ENCODE assay signal across 23 mouse cellular contexts in genomic region chr14:12167215-12167614, GRCm38 (mm10).
DNase-seq lines count a peak whose midpoint lies in the region; ATAC-seq lines count a peak whose summit lies in the region.
"Had no signal": no experiment of that assay in that cellular context is flagged by ENCODE, and none has a peak within 500 bp of the region (broad histone marks: within the 10 kb centered on the region; RNA-seq: fewer than 3 reads in every experiment).

No protein-coding gene starts in this region.

- H3K27me3 ChIP-seq in heart, embryonic 11.5 days (ENCODE audit: control insufficient read depth, insufficient read depth, low read length) = no peaks in the 10 kb centered on the region
- H3K27me3 ChIP-seq in midbrain, embryonic 11.5 days (ENCODE audit: control insufficient read depth, insufficient read depth, low read length) = no peaks in the 10 kb centered on the region
- no peaks in the 10 kb centered on the region for H3K27me3 ChIP-seq in midbrain, embryonic 10.5 days (ENCODE audit: low read depth, poor library complexity, severe bottlenecking)
- H3K27me3 ChIP-seq: embryonic facial prominence, embryonic 15.5 days; forebrain, embryonic 13.5 days; heart, embryonic 12.5 days; hindbrain, embryonic 12.5 days; intestine, embryonic 15.5 days; lung, embryonic 15.5 days; midbrain, embryonic 12.5 days; neural tube, embryonic 12.5 days had no signal

- H3K9me3 ChIP-seq in heart, embryonic 11.5 days (replicated peaks; ENCODE audit: control insufficient read depth, low read length) = no peaks in the 10 kb centered on the region
- H3K9me3 ChIP-seq in midbrain, embryonic 11.5 days (ENCODE audit: control insufficient read depth, low read length) = no peaks in the 10 kb centered on the region
- no peaks in the 10 kb centered on the region for H3K9me3 ChIP-seq in midbrain, embryonic 10.5 days (replicated peaks)
- H3K9me3 ChIP-seq: embryonic facial prominence, embryonic 15.5 days; forebrain, embryonic 13.5 days; heart, embryonic 12.5 days; hindbrain, embryonic 12.5 days; intestine, embryonic 15.5 days; lung, embryonic 15.5 days; midbrain, embryonic 12.5 days; neural tube, embryonic 12.5 days had no signal

- 79% methylated on average over 4 of the region's 4 CpGs for WGBS in heart, embryonic 11.5 days (ENCODE audit: insufficient replicate concordance)
- 86% methylated on average over 4 of the region's 4 CpGs for WGBS in midbrain, embryonic 11.5 days
- 92% methylated on average over 4 of the region's 4 CpGs for WGBS in midbrain, embryonic 10.5 days

- no peak overlapping the region for H3K4me3 ChIP-seq in heart, embryonic 11.5 days (ENCODE audit: low read depth, low read length)
- H3K4me3 ChIP-seq in midbrain, embryonic 11.5 days (ENCODE audit: low read depth, low read length) = no peak overlapping the region
- H3K4me3 ChIP-seq in midbrain, embryonic 10.5 days = no peak overlapping the region
- H3K4me3 ChIP-seq: embryonic facial prominence, embryonic 15.5 days; forebrain, embryonic 13.5 days; heart, embryonic 12.5 days; hindbrain, embryonic 12.5 days; intestine, embryonic 15.5 days; lung, embryonic 15.5 days; midbrain, embryonic 12.5 days; myocyte; neural tube, embryonic 12.5 days had no signal

- no peak overlapping the region for H3K4me2 ChIP-seq in heart, embryonic 11.5 days
- H3K4me2 ChIP-seq in midbrain, embryonic 11.5 days = no peak overlapping the region
- H3K4me2 ChIP-seq: embryonic facial prominence, embryonic 15.5 days; forebrain, embryonic 13.5 days; heart, embryonic 12.5 days; hindbrain, embryonic 12.5 days; intestine, embryonic 15.5 days; liver, embryonic 11.5 days; lung, embryonic 15.5 days; midbrain, embryonic 12.5 days; neural tube, embryonic 12.5 days had no signal

- H3K4me1 ChIP-seq in heart, embryonic 11.5 days (ENCODE audit: control insufficient read depth, insufficient read depth, low read length) = no peaks in the 10 kb centered on the region
- no peaks in the 10 kb centered on the region for H3K4me1 ChIP-seq in midbrain, embryonic 11.5 days (ENCODE audit: control insufficient read depth, insufficient read depth, low read length)
- H3K4me1 ChIP-seq in midbrain, embryonic 10.5 days = peaks cover 2% of the 10 kb centered on the region; the same call in 1 of the 2 replicates
- H3K4me1 ChIP-seq: embryonic facial prominence, embryonic 15.5 days; heart, embryonic 12.5 days; hindbrain, embryonic 12.5 days; neural tube, embryonic 12.5 days had no signal

- H3K9ac ChIP-seq in heart, embryonic 11.5 days (ENCODE audit: low read depth, low read length) = no peak overlapping the region
- H3K9ac ChIP-seq in midbrain, embryonic 11.5 days (ENCODE audit: low read length) = no peak overlapping the region
- H3K9ac ChIP-seq: embryonic facial prominence, embryonic 15.5 days; forebrain, embryonic 13.5 days; heart, embryonic 12.5 days; hindbrain, embryonic 12.5 days; intestine, embryonic 15.5 days; lung, embryonic 15.5 days; midbrain, embryonic 12.5 days; neural tube, embryonic 12.5 days had no signal

- intact Hi-C loops in heart, postnatal 10 days (cut with DNase I) = no loop called here

- no peak overlapping the region for H3K27ac ChIP-seq in heart, embryonic 11.5 days (ENCODE audit: low read depth, low read length)
- no peak overlapping the region for H3K27ac ChIP-seq in midbrain, embryonic 11.5 days (ENCODE audit: low read depth, low read length)
- no peak overlapping the region for H3K27ac ChIP-seq in midbrain, embryonic 10.5 days (replicated peaks)
- H3K27ac ChIP-seq: embryonic facial prominence, embryonic 15.5 days; forebrain, embryonic 13.5 days; hindbrain, embryonic 12.5 days; hindbrain, postnatal 0 days; intestine, embryonic 15.5 days; lung, embryonic 15.5 days; midbrain, embryonic 12.5 days; neural tube, embryonic 12.5 days had no signal

- DNase-seq in adrenal gland, postnatal 14 days = peak; percentile 15
- no peak for DNase-seq in adrenal gland, postnatal 4 days (ENCODE audit: low spot score in 2 of 2)
- peak; percentile 18 for DNase-seq in heart, postnatal 10 days
- DNase-seq in midbrain, embryonic 11.5 days (ENCODE audit: low spot score, missing footprints) = peak; percentile 21
- no peak for DNase-seq in midbrain, embryonic 10.5 days (ENCODE audit: low spot score)
- no peak for DNase-seq in right cerebral cortex, postnatal 4 days
- DNase-seq: cerebellum, adult 18-20 months; cerebellum, postnatal 10 days; layer of hippocampus, postnatal 36 days; right cerebral cortex, adult 18-20 months had no signal

- no peaks in the 10 kb centered on the region for H3K36me3 ChIP-seq in heart, embryonic 11.5 days (ENCODE audit: control insufficient read depth, insufficient read depth, low read length)
- no peaks in the 10 kb centered on the region for H3K36me3 ChIP-seq in midbrain, embryonic 11.5 days (ENCODE audit: control insufficient read depth, insufficient read depth, low read length)
- H3K36me3 ChIP-seq in midbrain, embryonic 10.5 days = no peaks in the 10 kb centered on the region
- H3K36me3 ChIP-seq: embryonic facial prominence, embryonic 15.5 days; heart, embryonic 12.5 days; hindbrain, embryonic 12.5 days; intestine, embryonic 15.5 days; lung, embryonic 15.5 days had no signal

- no peak for ATAC-seq in heart, embryonic 11.5 days (replicated peaks; ENCODE audit: insufficient number of reproducible peaks, low FRiP score, low TSS enrichment)
- no peak for ATAC-seq in midbrain, embryonic 11.5 days (ENCODE audit: low FRiP score)
- ATAC-seq: CD4-positive, CD25-positive, alpha-beta regulatory T cell, adult 4 months; forebrain, embryonic 13.5 days; hindbrain, postnatal 0 days; intestine, embryonic 15.5 days had no signal

Comparison
In these comparisons a context has a peak if more than half of its experiments do, and no peak if none do; other contexts are left out.
1. DNase-seq: peak in adrenal gland, postnatal 14 days (single experiment), heart, postnatal 10 days (2 of 2) and midbrain, embryonic 11.5 days (single experiment); none in adrenal gland, postnatal 4 days (0 of 2), midbrain, embryonic 10.5 days (single experiment) and right cerebral cortex, postnatal 4 days (single experiment).